Mouse (Mus musculus) lung, postnatal 4 days (tissue): ENCODE data around the gene Olfr478.
"Not testable (repeated sequence)": the region's sequence is repeated elsewhere in the genome, so short reads cannot be mapped to it uniquely, and the experiment has no call there.

Source experiments
- DNase-seq, 2 experiments: peaks; one replicate each; pipeline ENCODE4 v3.0.0; 2021

Gene Olfr478

DNA sequence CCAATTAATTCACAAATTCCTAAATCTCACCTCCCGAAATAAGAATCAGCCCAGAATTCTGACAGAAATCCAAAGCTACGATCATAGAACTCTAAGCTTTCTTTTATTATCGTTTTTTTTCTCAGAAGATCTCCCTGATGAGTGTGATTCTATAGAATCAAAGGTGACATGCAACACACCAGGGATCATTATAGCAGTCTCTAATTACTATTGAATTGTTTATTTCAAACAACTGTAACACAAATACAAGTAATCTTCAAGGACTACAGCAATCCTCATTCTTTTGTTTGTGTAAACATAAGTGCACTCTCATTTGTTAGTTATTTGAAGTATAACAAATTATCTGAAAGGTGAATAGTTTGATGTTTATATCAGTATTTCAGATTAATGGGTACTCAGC lies at the start of gene Olfr478:
Gene Olfr478, minus strand, starts transcription at position 101 of the 400 bp plus-strand sequence.
- DNase-seq = no peak

DNA sequence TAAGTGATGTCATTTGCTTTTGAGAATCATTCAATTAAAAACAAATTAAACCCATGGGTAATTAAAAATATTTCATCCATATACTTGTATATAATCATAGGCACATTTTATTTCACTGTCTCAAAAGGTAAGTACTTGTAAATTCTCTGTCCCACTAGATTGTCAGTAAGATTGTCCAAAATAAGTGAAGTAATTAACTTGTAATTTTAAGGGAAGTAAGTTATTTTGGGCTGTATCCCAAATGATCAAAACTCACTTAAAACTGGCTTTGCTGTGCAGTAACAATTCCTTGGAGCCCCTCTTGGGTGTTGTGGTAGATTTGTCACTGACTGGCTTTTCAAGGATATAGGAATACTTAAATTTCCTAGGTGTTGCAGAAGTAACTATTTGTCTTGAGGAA lies 45.8 kb upstream of the Olfr478 start, which contains the start of gene Olfr481:
Gene Olfr481, plus strand, starts transcription at position 301 of the 400 bp plus-strand sequence.
- no peak for DNase-seq

DNA sequence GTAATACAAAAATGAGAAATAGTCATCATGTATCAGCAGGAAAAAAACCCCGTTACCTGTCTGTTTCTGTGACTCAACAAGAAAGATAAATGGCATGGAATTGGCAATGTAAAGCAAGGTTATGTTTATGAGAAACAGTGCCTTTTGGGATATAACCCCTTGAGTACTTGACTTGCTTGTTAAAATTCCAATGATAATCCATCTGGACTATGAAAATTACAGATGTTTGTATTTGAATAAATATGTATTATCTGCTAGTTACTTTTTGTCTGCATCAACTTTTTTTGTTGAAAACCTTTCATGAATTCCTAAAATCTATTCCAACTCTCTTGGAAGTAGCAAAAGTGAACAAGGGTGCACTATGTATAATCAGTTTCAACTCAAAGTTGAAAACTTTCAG lies 33.5 kb upstream of the Olfr478 start, which contains the start of gene Olfr480:
Gene Olfr480, minus strand, starts transcription at position 101 of the 400 bp plus-strand sequence.
- DNase-seq = no peak

DNA sequence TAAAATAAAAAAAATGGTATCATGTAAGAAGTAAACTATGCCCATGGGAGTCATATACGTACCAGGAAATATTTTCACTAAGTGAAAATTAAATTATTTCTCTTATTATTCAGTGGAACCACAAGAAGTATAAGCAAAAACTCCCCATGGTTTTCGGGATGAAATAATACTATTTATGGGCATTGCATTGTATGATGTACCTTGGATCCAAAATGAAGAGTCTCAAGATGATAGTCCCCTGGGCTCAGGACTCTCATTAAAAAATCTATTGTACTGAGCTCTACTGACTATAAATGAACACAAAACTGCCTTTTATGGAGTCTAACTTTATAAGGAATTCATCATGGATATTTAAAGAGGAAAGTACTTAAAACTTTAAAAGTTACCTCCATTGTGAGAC lies 16.6 kb upstream of the Olfr478 start, which contains the start of gene Olfr479:
Gene Olfr479, plus strand, starts transcription at position 301 of the 400 bp plus-strand sequence.
- DNase-seq = no peak

DNA sequence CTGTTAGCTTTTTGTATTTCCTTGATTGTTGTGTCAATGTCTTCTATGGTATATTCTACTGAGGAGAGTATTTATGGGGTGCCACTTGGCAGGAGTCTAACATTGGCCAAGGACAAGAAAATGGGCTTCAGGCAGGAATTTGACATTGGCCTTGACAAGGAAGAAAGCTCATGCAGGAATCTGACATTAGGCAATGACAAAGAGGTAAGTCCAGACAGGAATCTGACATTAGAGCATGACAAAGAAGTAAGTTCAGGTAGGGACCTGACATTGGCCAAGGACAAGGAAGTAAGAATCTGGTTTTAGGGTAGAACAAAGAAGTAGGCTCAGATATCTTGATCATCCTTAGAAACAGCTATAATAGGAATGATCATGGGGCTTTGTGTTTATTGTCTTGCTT lies 19.5 kb downstream of the Olfr478 start:
- DNase-seq = not testable (repeated sequence)

DNA sequence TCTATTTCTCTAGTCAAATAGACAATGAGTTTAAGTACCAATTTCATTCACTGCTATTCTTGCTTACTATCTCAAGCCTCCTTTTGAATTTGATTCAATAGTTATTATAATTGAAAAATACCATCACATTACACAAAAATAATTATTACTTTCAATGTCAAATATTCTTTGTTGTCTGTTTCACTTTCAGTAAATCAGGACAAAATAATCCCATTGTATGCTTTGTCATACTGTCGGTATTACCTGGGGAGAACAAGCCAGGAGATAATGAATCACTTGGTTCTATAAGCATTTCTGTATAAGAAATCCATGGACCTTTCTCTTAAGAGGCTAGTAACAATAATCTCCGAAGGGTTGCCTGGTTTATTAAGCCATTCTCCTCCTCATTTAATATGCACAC lies 47.4 kb downstream of the Olfr478 start, which contains the start of gene Olfr477:
Gene Olfr477, plus strand, starts transcription at position 301 of the 400 bp plus-strand sequence.
- no peak for DNase-seq
